Mouse (Mus musculus) adrenal gland, postnatal 4 days (tissue): ENCODE measurements around the gene Dppa4. TPM values are rescaled to one million over a fixed set of nuclear protein-coding genes. Genes with fewer than 3 reads are reported as not detected.

Experiments
- DNase-seq, 2 experiments: peaks; one replicate each; pipeline ENCODE4 v3.0.0; 2021 to 2022; ENCODE audit warnings: low spot score in 2 of 2, mixed read lengths in 2 of 2
- total RNA-seq, 2 experiments: library from RNA; stranded (reverse); gene quantifications; 2 replicates each; pipeline ENCODE4 v1.2.3; 2021

Dppa4 gene
- total RNA-seq, 2 experiments from 2014 or later, result not detected

DNA sequence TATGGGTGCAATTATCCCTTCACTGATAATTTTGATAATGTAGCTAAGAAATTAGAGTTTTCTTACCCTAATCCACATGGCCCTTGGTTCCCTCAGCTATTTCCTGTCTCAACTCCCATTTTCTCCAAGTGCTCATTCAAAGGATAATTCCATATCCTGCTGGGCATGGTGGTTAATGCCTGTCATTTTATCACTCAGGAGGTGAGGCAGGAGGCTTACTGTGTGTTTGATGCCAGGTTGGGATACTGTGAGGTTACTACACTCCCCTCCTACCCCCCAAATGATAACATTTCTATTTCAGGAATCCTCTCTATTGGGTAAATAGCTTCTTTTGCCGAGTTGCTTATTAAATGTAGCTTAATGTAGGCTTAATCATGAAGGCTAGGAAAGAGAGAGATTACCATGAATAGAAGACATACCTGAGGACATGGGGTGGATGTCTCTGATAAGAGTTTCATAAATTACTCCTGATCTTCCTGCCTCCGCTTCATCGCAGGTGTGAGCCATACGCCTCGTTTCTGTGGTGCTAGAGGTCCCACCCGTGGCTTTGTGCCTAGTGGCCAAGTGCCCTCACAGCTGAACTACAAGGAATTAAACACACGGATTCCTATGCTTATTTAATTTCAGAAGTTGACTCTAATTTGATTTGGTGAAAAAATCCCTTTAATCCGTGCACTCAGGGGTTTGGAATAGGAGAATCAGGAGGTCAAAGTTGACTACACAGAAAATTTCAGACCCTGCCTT, 40.2 kb downstream of the Dppa4 start:
- DNase-seq, result no peak

DNA sequence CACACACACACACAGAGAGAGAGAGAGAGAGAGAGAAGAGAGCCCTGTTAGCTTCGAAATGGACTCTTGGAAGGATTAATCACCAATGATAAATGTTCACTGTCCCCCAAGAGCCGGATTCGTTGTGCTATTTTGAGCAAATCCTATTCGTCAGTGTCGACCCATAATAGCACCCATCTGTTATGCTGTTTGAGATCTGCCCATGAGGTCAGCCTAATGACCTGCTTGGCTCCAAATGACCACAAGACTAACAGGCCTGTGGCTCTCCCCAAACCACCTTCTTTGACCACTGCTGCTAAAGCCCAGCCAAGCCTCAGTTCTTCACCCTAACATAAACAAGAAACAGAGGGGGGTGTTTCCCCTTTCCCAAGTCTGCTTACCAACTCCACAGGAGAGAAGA, 43.4 kb downstream of the Dppa4 start:
- no peak for DNase-seq

DNA sequence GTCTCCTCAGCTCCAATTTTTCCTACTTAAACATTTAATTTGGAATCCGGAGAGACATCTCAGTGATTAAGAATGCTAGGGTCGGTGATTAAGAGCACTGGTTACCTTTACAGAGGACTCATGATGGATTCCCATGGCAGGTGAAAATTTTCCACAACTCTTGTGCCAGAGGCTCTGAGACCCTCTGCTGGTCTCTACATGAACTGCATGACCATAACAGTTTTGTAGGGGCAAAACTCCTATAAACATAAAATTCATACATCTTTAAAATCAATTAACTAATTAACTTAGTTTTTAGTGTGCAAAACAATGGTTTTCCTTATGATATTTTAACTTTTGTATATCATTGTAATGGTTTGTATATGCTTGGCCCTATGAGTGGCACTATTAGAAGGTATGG, 44.9 kb downstream of the Dppa4 start:
- DNase-seq, result no peak

DNA sequence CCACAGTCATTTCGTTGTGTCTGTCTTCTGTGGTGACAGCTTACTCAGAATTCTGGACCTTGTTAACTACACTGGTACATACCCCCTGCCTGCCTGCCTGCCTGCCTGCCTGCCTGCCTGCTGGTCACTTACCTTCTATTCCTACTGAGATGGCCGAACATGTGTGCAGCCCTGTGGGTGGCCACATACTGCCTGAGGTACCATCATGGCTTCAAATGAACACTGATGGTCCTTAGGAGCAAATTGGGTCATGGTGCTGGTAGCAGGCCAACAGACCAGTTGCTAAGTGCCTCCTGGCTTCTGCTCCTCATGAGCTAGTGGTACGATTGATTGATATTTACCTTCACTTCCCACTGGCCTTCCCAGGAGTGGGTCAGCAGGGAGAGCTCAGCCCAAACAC, 48.3 kb downstream of the Dppa4 start:
- no peak for DNase-seq

DNA sequence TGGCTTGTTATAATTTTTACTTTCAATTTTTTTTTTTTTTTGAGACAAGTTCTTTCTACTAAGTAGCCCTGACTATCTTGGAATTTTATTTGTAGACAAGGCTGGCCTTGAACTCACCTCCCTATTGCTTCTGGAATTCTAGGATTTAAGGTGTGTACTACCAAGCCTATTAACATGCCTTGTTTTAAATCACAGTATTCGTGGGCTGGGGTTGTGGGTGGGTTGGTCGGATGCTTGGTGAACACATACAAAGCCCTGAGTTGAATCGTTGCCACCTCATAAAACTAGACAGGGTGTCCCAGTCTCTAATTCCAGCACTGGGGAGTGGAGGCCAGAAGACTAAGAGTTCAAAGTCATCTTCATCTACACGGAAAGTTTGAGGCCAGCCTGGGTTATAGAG, 51.8 kb downstream of the Dppa4 start:
- no peak for DNase-seq

Other genes with a start within 250 kb of the Dppa4 start
- not detected for gene Dppa2, start 20.2 kb downstream of the Dppa4 start, total RNA-seq
- gene Gm5485, start 128.7 kb downstream of the Dppa4 start, total RNA-seq, result not detected
- under 1 TPM in 1 of 2 experiments, not detected in 1; 0.11 TPM for gene Morc1, start 147.5 kb downstream of the Dppa4 start, total RNA-seq